Mouse (Mus musculus) G1E (cell line): ENCODE data around the gene Anapc7. TPM values are rescaled to one million over a fixed set of nuclear protein-coding genes. Genes with fewer than 3 reads are reported as not detected.
"Not testable (repeated sequence)": the region's sequence is repeated elsewhere in the genome, so short reads cannot be mapped to it uniquely, and the experiment has no call there.

Experiments used
- ATAC-seq: 2 replicates; pipeline ENCODE4 v1.8.0; 2016; ENCODE audit warnings: mild to moderate bottlenecking; ENCODE audit not compliant: insufficient number of reproducible peaks, poor library complexity, low FRiP score, severe bottlenecking; ENCODE audit errors: extremely low read depth
- DNase-seq: peaks from one replicate; pipeline ENCODE4 v3.0.0; 2012; ENCODE audit warnings: low spot score
- H3K27me3 ChIP-seq: 2 replicates; pipeline ENCODE4 v1.6.1; 2012; ENCODE audit warnings: mild to moderate bottlenecking, low read length, inconsistent platforms; ENCODE audit not compliant: insufficient read depth
- H3K36me3 ChIP-seq: replicated peaks from 2 replicates; pipeline ENCODE3; 2012; ENCODE audit warnings: mild to moderate bottlenecking, inconsistent platforms
- H3K4me1 ChIP-seq: 2 replicates; pipeline ENCODE4 v1.6.1; 2012; ENCODE audit warnings: low read depth, low read length, inconsistent platforms, mixed read lengths; ENCODE audit not compliant: insufficient read depth
- H3K4me3 ChIP-seq: 2 replicates; pipeline ENCODE4 v1.5.1; 2012; ENCODE audit warnings: low read depth, mild to moderate bottlenecking, inconsistent platforms, low read length, moderate library complexity, mixed read lengths
- H3K9me3 ChIP-seq: replicated peaks from 2 replicates; pipeline ENCODE4 v1.6.1; 2012; ENCODE audit warnings: inconsistent platforms
- CTCF ChIP-seq: IDR thresholded peaks from 2 replicates; pipeline ENCODE4 v1.5.1; 2012; ENCODE audit warnings: low read depth, low read length, inconsistent platforms, mixed read lengths
- GATA1 ChIP-seq: IDR thresholded peaks from 2 replicates; pipeline ENCODE4 v1.6.1; 2012; ENCODE audit warnings: borderline replicate concordance, low read length, inconsistent platforms, mixed read lengths
- GATA2 ChIP-seq: IDR thresholded peaks from 2 replicates; pipeline ENCODE4 v1.6.1; 2012; ENCODE audit warnings: low read depth, low read length, inconsistent platforms, borderline replicate concordance
- POLR2AphosphoS5 ChIP-seq: IDR thresholded peaks from 2 replicates; pipeline ENCODE4 v1.6.1; 2012; ENCODE audit warnings: low read depth, low read length, inconsistent platforms; ENCODE audit not compliant: insufficient replicate concordance
- TAL1 ChIP-seq: conservative IDR thresholded peaks from 2 replicates; pipeline ENCODE4 v1.6.1; 2012; ENCODE audit warnings: low read depth, low read length, inconsistent platforms, mixed read lengths
- polyA plus RNA-seq: library from polyadenylated mRNA; stranded (reverse); fragments of >175 nt; gene quantifications from 2 replicates; pipeline ENCODE4 v1.2.3, GENCODE M21; 2012
- total RNA-seq, 2 experiments: library from RNA; stranded (forward) in 1 of 2; stranded (reverse) in 1 of 2; fragments of 200-1000 nt in 1 of 2; fragments of >200 nt in 1 of 2; fragmentation: Nextera tagmentation in 1 of 2; gene quantifications; 2 replicates each; pipeline ENCODE4 v1.2.3; 2014 to 2017

The Anapc7 gene
- total and polyA plus RNA-seq, 3 experiments = 21.8 to 26.1 (median 24.5) TPM

DNA sequence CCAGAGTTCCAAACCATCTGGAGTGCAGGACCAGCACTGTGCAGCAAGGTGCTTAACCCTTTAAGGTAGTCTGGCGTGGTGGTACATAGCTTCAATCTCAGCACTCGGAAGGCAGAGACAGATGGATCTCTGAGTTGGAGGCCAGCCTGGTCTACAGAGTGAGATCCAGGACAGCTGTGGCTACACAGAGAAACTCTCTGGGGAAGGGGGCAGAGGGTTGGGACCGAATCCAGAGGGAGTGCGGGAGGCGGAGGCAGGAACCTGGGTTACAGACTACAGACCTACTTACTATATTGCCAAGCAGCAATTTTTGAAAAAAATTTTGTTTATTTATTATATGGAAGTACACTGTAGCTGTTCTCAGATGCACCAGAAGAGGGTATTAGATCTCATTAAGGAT lies 7.1 kb upstream of the Anapc7 start:
- Histone ChIP-seq H3K36me3 (peaks cover 13% of the 10 kb centered on the region), H3K9me3 (peaks cover 3% of the 10 kb centered on the region), H3K4me1 (peaks cover 12% of the 10 kb centered on the region), H3K27me3 (no peaks in the 10 kb centered on the region), H3K4me3 (no peak overlapping the region)
- no peak for TF ChIP-seq CTCF
- TF ChIP-seq GATA2 = no peak
- ATAC-seq = no peak
- DNase-seq = no peak

DNA sequence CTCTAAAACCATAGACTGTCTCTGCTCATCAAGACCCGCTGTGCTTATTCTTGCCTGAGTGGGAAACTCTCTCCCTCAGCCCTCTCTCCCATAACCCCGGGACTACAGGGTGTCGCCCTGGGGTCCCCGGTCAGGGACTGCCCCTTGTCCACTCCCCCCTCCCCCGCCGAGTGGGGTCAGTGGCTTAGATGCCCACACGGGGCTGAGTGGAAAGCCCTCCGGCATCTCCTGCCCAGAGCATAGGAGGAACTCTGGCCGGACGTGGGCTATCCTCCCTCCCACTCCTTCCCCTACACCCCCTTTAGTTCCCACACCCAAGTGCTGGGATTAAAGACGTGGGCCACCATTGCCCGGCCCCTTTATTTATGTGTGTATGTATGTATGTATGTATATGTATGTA lies 6.0 kb upstream of the Anapc7 start:
- ATAC-seq (no peak), DNase-seq (no peak)
- Histone ChIP-seq H3K9me3 (peaks cover 3% of the 10 kb centered on the region), H3K36me3 (peaks cover 3% of the 10 kb centered on the region), H3K27me3 (no peaks in the 10 kb centered on the region), H3K4me3 (no peak overlapping the region), H3K4me1 (peaks cover 12% of the 10 kb centered on the region)
- no peak for TF ChIP-seq GATA1
- no peak for TF ChIP-seq GATA2
- no peak for TF ChIP-seq POLR2AphosphoS5
- TF ChIP-seq TAL1 = no peak
- TF ChIP-seq CTCF = no peak

DNA sequence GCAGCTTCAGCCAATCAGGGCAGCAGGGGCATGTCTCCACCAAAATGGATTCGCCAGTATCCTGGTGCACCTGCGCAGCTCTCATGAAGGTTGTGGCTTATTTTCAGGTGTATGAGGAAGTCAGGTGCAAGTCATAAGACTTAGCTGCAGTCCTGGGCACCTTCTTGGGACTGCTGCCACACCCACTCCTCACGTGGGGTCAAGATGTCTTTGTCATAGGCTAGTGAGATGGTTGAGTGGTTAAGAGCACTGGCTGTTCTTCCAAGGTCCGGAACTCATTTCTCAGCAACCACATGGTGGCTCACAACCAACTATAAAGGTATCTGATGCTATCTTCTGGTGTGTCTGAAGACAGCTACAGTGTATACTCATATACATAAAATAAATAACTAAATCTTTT lies 817 bp upstream of the Anapc7 start:
- not testable (repeated sequence) for H3K9me3 ChIP-seq, H3K4me3 ChIP-seq, ATAC-seq, H3K27me3 ChIP-seq, DNase-seq
- Histone ChIP-seq H3K36me3 (peaks cover 13% of the 10 kb centered on the region), H3K4me1 (peaks cover 36% of the 10 kb centered on the region)

DNA sequence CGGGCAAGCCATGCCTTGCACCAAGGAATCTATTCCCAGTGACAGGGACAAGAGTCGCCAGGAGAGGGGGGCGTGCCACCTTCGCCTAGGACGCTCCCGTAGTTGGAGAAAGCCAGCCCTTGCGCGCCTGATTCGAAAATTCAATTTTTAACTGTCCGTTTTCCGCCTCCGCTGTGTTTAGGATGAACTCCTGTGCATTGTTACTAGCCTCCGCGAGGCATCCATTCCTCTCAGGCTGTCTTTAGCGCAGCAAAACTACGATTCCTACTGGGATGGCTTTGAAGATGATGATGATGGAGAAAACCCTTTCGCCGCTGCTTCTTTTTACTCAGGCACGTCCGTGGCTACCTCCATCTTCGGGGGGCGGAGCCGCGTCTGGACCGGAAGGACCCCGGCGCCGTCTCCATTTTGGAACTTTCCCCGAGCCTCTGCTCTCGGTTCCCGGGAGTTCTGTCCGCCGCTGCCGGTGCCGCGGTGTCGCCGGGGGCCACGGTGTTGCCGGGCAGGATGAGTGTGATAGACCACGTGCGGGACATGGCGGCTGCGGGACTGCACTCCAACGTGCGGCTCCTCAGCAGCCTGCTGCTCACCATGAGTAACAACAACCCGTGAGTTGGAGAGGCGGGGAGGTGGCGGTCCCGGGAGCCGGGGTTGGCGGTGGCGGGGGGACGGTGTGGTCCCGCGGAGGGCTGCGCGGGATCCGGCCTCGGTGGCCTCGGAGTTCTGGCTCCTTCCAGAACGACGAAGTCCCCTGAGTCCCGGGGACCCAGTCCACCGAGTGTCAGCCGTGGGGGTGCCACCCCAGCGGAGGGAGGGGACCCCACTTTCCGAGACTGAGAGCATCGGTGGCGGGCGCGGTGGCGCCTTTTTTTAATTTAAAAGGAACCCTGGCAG lies 825 bp downstream of the Anapc7 start:
- H3K4me3 ChIP-seq = peak overlapping the region; percentile 95
- DNase-seq = peak; percentile 81
- peaks cover 27% of the 10 kb centered on the region for H3K36me3 ChIP-seq
- H3K4me1 ChIP-seq = peaks cover 36% of the 10 kb centered on the region
- TF ChIP-seq GATA2 (no peak), TAL1 (no peak), POLR2AphosphoS5 (no peak)
- no peaks in the 10 kb centered on the region for H3K9me3 ChIP-seq
- ATAC-seq = peak; percentile 40
- no peaks in the 10 kb centered on the region for H3K27me3 ChIP-seq

DNA sequence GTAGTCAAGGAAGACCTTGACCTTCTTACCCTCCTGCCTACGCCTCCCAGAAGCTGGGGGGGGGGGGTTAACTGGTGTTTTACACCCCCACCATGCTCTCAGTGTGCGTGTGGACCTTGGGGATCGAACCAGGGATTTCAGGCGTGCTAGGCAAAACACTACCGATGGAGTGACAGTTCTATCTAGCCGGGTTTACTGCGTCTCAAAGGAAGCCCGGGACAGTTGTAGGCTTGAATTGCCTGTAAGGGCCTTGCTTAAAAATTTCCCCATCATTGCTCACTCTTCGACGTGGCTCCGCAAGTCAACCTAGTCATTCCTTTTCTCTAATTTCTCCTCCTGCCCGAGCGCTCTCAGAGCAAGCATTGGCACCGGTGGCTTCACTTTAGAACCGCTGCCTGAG lies 1.6 kb downstream of the Anapc7 start:
- ATAC-seq = no peak
- H3K9me3 ChIP-seq = no peaks in the 10 kb centered on the region
- TF ChIP-seq TAL1 = no peak
- no peak for TF ChIP-seq POLR2AphosphoS5
- TF ChIP-seq GATA1 = no peak
- no peak for TF ChIP-seq GATA2
- TF ChIP-seq CTCF = no peak
- no peaks in the 10 kb centered on the region for H3K27me3 ChIP-seq
- peak overlapping the region; percentile 95 for H3K4me3 ChIP-seq
- peaks cover 36% of the 10 kb centered on the region for H3K4me1 ChIP-seq
- no peak for DNase-seq
- peaks cover 34% of the 10 kb centered on the region for H3K36me3 ChIP-seq

DNA sequence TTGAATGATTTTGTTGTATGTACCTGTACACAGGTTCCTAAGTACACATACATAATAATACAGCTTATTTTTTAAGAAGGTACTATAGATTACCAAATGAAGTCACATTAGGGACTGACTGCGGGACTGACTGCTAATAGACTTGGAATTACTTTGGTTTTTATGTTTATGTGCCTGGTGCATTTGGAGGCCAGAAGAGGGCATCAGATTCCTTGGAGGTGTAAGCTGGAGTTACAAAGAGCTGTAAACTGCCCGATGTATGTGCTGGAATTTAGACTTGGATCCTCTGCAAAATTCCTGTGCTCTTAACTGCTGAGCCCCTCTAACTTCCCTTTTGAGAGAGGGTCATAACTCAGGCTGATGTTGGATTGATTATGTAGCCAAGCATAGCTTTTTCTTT lies 4.1 kb downstream of the Anapc7 start:
- ATAC-seq = no peak
- H3K4me1 ChIP-seq = peaks cover 42% of the 10 kb centered on the region
- no peaks in the 10 kb centered on the region for H3K27me3 ChIP-seq
- H3K36me3 ChIP-seq = peaks cover 59% of the 10 kb centered on the region
- TF ChIP-seq GATA2 (no peak), TAL1 (no peak), GATA1 (no peak), POLR2AphosphoS5 (no peak), CTCF (no peak)
- no peak overlapping the region for H3K4me3 ChIP-seq
- no peaks in the 10 kb centered on the region for H3K9me3 ChIP-seq
- DNase-seq = no peak
